Mouse (Mus musculus): ENCODE results near the gene Ndufs1. TPM values are rescaled to one million over a fixed set of nuclear protein-coding genes. Genes with fewer than 3 reads are reported as not detected.
"Not testable (repeated sequence)": the region's sequence is repeated elsewhere in the genome, so short reads cannot be mapped to it uniquely, and the experiment has no call there.

The Ndufs1 gene
- total RNA-seq, 2 experiments from 2014 or later: 146 to 157 TPM

- intact Hi-C loops (cut with DNase I): no loop called here
These were observed 27.5 kb upstream of the Ndufs1 start for GRCm38 (mm10) chr1:63203950-63204659.

GRCm38 (mm10) chr1:63203471-63203870, 26.8 kb upstream of the Ndufs1 start:
- DNase-seq (ENCODE audit: extremely low spot score in 1 of 2, low spot score in 2 of 2): no peak
- Histone ChIP-seq H3K4me3 (no peak overlapping the region), H3K27ac (no peak overlapping the region)
- intact Hi-C loops (cut with DNase I): no loop called here
- TF ChIP-seq CTCF (IDR thresholded peaks at IDR 0.05): no peak

More at GRCm38 (mm10) chr1:63203950-63204659, 27.5 kb upstream of the Ndufs1 start:
- Histone ChIP-seq H3K27ac (no peak overlapping the region), H3K4me3 (no peak overlapping the region)
- TF ChIP-seq CTCF (IDR thresholded peaks at IDR 0.05): peak; percentile 3
- DNase-seq (ENCODE audit: extremely low spot score in 1 of 2, low spot score in 2 of 2): peak in 1 of 2 experiments; percentile 45

- H3K4me3 ChIP-seq: no peak overlapping the region
- intact Hi-C loops (cut with DNase I): no loop called here
- H3K27ac ChIP-seq: no peak overlapping the region
- TF ChIP-seq CTCF (IDR thresholded peaks at IDR 0.05): no peak
- DNase-seq (ENCODE audit: extremely low spot score in 1 of 2, low spot score in 2 of 2): no peak
These were observed 25.0 kb upstream of the Ndufs1 start for GRCm38 (mm10) chr1:63201672-63202071.

- no peak for TF ChIP-seq CTCF (IDR thresholded peaks at IDR 0.05)
- DNase-seq (ENCODE audit: extremely low spot score in 1 of 2, low spot score in 2 of 2): no peak
- no peak overlapping the region for H3K4me3 ChIP-seq
- intact Hi-C loops (cut with DNase I): no loop called here
- no peak overlapping the region for H3K27ac ChIP-seq
These were observed 23.7 kb upstream of the Ndufs1 start for GRCm38 (mm10) chr1:63200322-63200721.

- intact Hi-C loops (cut with DNase I): no loop called here
- Histone ChIP-seq H3K4me3 (no peak overlapping the region), H3K27ac (no peak overlapping the region)
- no peak for DNase-seq (ENCODE audit: extremely low spot score in 1 of 2, low spot score in 2 of 2)
- TF ChIP-seq CTCF (IDR thresholded peaks at IDR 0.05): no peak
These were observed 22.8 kb upstream of the Ndufs1 start for GRCm38 (mm10) chr1:63199387-63199786.

GRCm38 (mm10) chr1:63195848-63196512, 19.3 kb upstream of the Ndufs1 start:
- Histone ChIP-seq H3K4me3 (no peak overlapping the region), H3K27ac (no peak overlapping the region)
- intact Hi-C loops (cut with DNase I): no loop called here
- DNase-seq (ENCODE audit: extremely low spot score in 1 of 2, low spot score in 2 of 2): no peak
- no peak for TF ChIP-seq CTCF (IDR thresholded peaks at IDR 0.05)

- intact Hi-C loops (cut with DNase I): no loop called here
- no peak for TF ChIP-seq CTCF (IDR thresholded peaks at IDR 0.05)
- Histone ChIP-seq H3K27ac (no peak overlapping the region), H3K4me3 (no peak overlapping the region)
- no peak for DNase-seq (ENCODE audit: extremely low spot score in 1 of 2, low spot score in 2 of 2)
These were observed 15.9 kb upstream of the Ndufs1 start for GRCm38 (mm10) chr1:63192306-63193065.

- no peak for DNase-seq (ENCODE audit: extremely low spot score in 1 of 2, low spot score in 2 of 2)
- no peak for TF ChIP-seq CTCF (IDR thresholded peaks at IDR 0.05)
- H3K4me3 ChIP-seq: no peak overlapping the region
- no peak overlapping the region for H3K27ac ChIP-seq
- intact Hi-C loops (cut with DNase I): no loop called here
These were observed 14.2 kb upstream of the Ndufs1 start for GRCm38 (mm10) chr1:63190851-63191250.

- intact Hi-C loops (cut with DNase I): no loop called here
These were observed 11.9 kb upstream of the Ndufs1 start for GRCm38 (mm10) chr1:63188536-63188935.

GRCm38 (mm10) chr1:63185430-63185829, 8.8 kb upstream of the Ndufs1 start:
- H3K4me3 ChIP-seq; DNase-seq (ENCODE audit: extremely low spot score in 1 of 2, low spot score in 2 of 2); H3K27ac ChIP-seq; intact Hi-C loops (cut with DNase I): not testable (repeated sequence)

More at GRCm38 (mm10) chr1:63188536-63188935, 11.9 kb upstream of the Ndufs1 start:
- TF ChIP-seq CTCF (IDR thresholded peaks at IDR 0.05): no peak
- no peak for DNase-seq (ENCODE audit: extremely low spot score in 1 of 2, low spot score in 2 of 2)
- Histone ChIP-seq H3K27ac (no peak overlapping the region), H3K4me3 (no peak overlapping the region)

GRCm38 (mm10) chr1:63182636-63183270, 6.1 kb upstream of the Ndufs1 start:
- intact Hi-C loops (cut with DNase I): loop anchor here (2.0 to 5.0 kb wide), 3 partner anchors 70 to 475 kb away; partner anchors contain the start of gene Zdbf2
- Histone ChIP-seq H3K27ac (no peak overlapping the region), H3K4me3 (no peak overlapping the region)
- peak; percentile 54 to 61 for DNase-seq (ENCODE audit: extremely low spot score in 1 of 2, low spot score in 2 of 2)
- peak; percentile 91 for TF ChIP-seq CTCF (IDR thresholded peaks at IDR 0.05)
